Mouse (Mus musculus): ENCODE results near the gene Cd300lg.

- TF ChIP-seq POLR2A (IDR thresholded peaks at IDR 0.05; ENCODE audit: borderline replicate concordance, low read depth, low read length) = no peak
- no peak for TF ChIP-seq CTCF (IDR thresholded peaks at IDR 0.05; ENCODE audit: low read depth, low read length)
These were observed 41.0 kb downstream of the Cd300lg start for GRCm38 (mm10) chr11:102082322-102082721.
